13 mouse cellular contexts compared by ENCODE assay signal in genomic region chr1:171419905-171420304, GRCm38 (mm10). TPM values are rescaled to one million over a fixed set of nuclear protein-coding genes. Genes with fewer than 3 reads are reported as not detected.
DNase-seq lines count a peak whose midpoint lies in the region; ATAC-seq and TF ChIP-seq lines count a peak whose summit lies in the region.
"Had no signal": no experiment of that assay in that cellular context is flagged by ENCODE, and none has a peak within 500 bp of the region (broad histone marks: within the 10 kb centered on the region; RNA-seq: fewer than 3 reads in every experiment).

No protein-coding gene starts in this region.

- no peak overlapping the region for H3K27ac ChIP-seq in hindbrain, embryonic 11.5 days (ENCODE audit: low read depth, low read length)
- no peak overlapping the region for H3K27ac ChIP-seq in hindbrain, embryonic 10.5 days
- peak overlapping the region; percentile 44; the same call in 1 of the 2 replicates for H3K27ac ChIP-seq in embryonic facial prominence, embryonic 14.5 days (replicated peaks; ENCODE audit: low read depth, low read length)
- peak overlapping the region; percentile 63 for H3K27ac ChIP-seq in midbrain, embryonic 13.5 days
- no peak overlapping the region for H3K27ac ChIP-seq in liver, postnatal 0 days (ENCODE audit: low read depth)
- H3K27ac ChIP-seq: macrophage had no signal

- no peak overlapping the region for H3K4me2 ChIP-seq in hindbrain, embryonic 11.5 days (replicated peaks; ENCODE audit: low read depth, low read length)
- no peak overlapping the region for H3K4me2 ChIP-seq in embryonic facial prominence, embryonic 14.5 days (ENCODE audit: low read depth, low read length)
- H3K4me2 ChIP-seq in midbrain, embryonic 13.5 days (replicated peaks): no peak overlapping the region
- H3K4me2 ChIP-seq in liver, postnatal 0 days (ENCODE audit: low read depth, low read length): no peak overlapping the region; the same call in 1 of the 2 replicates
- H3K4me2 ChIP-seq: liver, embryonic 11.5 days had no signal

- no peak for TF ChIP-seq EP300 in liver, postnatal 0 days (IDR thresholded peaks at IDR 0.05; ENCODE audit: low read depth)

- H3K27me3 ChIP-seq in hindbrain, embryonic 11.5 days (ENCODE audit: control insufficient read depth, insufficient read depth, low read length): no peaks in the 10 kb centered on the region
- H3K27me3 ChIP-seq in hindbrain, embryonic 10.5 days (ENCODE audit: insufficient read depth, poor library complexity, severe bottlenecking): no peaks in the 10 kb centered on the region
- no peaks in the 10 kb centered on the region for H3K27me3 ChIP-seq in E14TG2a.4 (ENCODE audit: insufficient read depth, low read length)
- no peaks in the 10 kb centered on the region for H3K27me3 ChIP-seq in embryonic facial prominence, embryonic 14.5 days (replicated peaks; ENCODE audit: control insufficient read depth, insufficient read depth, low read length)
- no peaks in the 10 kb centered on the region for H3K27me3 ChIP-seq in midbrain, embryonic 13.5 days
- H3K27me3 ChIP-seq in liver, postnatal 0 days (ENCODE audit: insufficient read depth, low read length): no peaks in the 10 kb centered on the region

- no peak overlapping the region for H3K4me3 ChIP-seq in hindbrain, embryonic 11.5 days (ENCODE audit: low read depth, low read length)
- no peak overlapping the region for H3K4me3 ChIP-seq in hindbrain, embryonic 10.5 days
- H3K4me3 ChIP-seq in E14TG2a.4 (replicated peaks; ENCODE audit: low read length): peak overlapping the region; percentile 43
- no peak overlapping the region for H3K4me3 ChIP-seq in embryonic facial prominence, embryonic 14.5 days (ENCODE audit: low read depth, low read length)
- no peak overlapping the region for H3K4me3 ChIP-seq in midbrain, embryonic 13.5 days (replicated peaks)
- H3K4me3 ChIP-seq in liver, postnatal 0 days (ENCODE audit: low read depth, low read length): no peak overlapping the region

- H3K4me1 ChIP-seq in hindbrain, embryonic 11.5 days (replicated peaks; ENCODE audit: control insufficient read depth, insufficient read depth, low read length): no peaks in the 10 kb centered on the region
- H3K4me1 ChIP-seq in hindbrain, embryonic 10.5 days (replicated peaks): peaks cover 5% of the 10 kb centered on the region
- peaks cover 67% of the 10 kb centered on the region for H3K4me1 ChIP-seq in E14TG2a.4 (replicated peaks; ENCODE audit: low read depth, low read length)
- no peaks in the 10 kb centered on the region for H3K4me1 ChIP-seq in embryonic facial prominence, embryonic 14.5 days (ENCODE audit: control insufficient read depth, insufficient read depth, low read length)
- H3K4me1 ChIP-seq in midbrain, embryonic 13.5 days (replicated peaks): peaks cover 20% of the 10 kb centered on the region
- H3K4me1 ChIP-seq in liver, postnatal 0 days (ENCODE audit: insufficient read depth): 0 out of 2 replicates have a peak, but pooled peaks cover 2% of the 10 kb centered on the region

- no peak overlapping the region for H3K9ac ChIP-seq in hindbrain, embryonic 11.5 days (ENCODE audit: low read depth, low read length)
- H3K9ac ChIP-seq in embryonic facial prominence, embryonic 14.5 days (ENCODE audit: low read depth, low read length): no peak overlapping the region
- H3K9ac ChIP-seq in midbrain, embryonic 13.5 days (replicated peaks): no peak overlapping the region
- no peak overlapping the region for H3K9ac ChIP-seq in liver, postnatal 0 days (replicated peaks)

- peaks cover 7% of the 10 kb centered on the region; the same call in 1 of the 2 replicates for H3K36me3 ChIP-seq in hindbrain, embryonic 11.5 days (ENCODE audit: control insufficient read depth, insufficient read depth, low read length)
- peaks cover 65% of the 10 kb centered on the region for H3K36me3 ChIP-seq in hindbrain, embryonic 10.5 days
- peaks cover 66% of the 10 kb centered on the region for H3K36me3 ChIP-seq in E14TG2a.4 (ENCODE audit: insufficient read depth, low read length)
- H3K36me3 ChIP-seq in embryonic facial prominence, embryonic 14.5 days (ENCODE audit: control insufficient read depth, insufficient read depth, low read length): peaks cover 57% of the 10 kb centered on the region
- peaks cover 64% of the 10 kb centered on the region for H3K36me3 ChIP-seq in midbrain, embryonic 13.5 days
- peaks cover 36% of the 10 kb centered on the region for H3K36me3 ChIP-seq in liver, postnatal 0 days (replicated peaks; ENCODE audit: insufficient read depth, low read length)

- peak; percentile 34; the same call in 1 of the 2 replicates for ATAC-seq in hindbrain, embryonic 11.5 days (ENCODE audit: low FRiP score)
- ATAC-seq in embryonic facial prominence, embryonic 14.5 days (ENCODE audit: low read depth): no peak
- peak; percentile 55 for ATAC-seq in midbrain, embryonic 13.5 days
- ATAC-seq in liver, postnatal 0 days: no peak
- ATAC-seq: inflammation-experienced regulatory T-cells, adult 6 months had no signal

- 84% methylated on average over 5 of the region's 5 CpGs for WGBS in hindbrain, embryonic 11.5 days
- WGBS in hindbrain, embryonic 10.5 days: 79% methylated on average over 5 of the region's 5 CpGs
- WGBS in embryonic facial prominence, embryonic 14.5 days: 78% methylated on average over 5 of the region's 5 CpGs
- 63% methylated on average over 5 of the region's 5 CpGs for WGBS in midbrain, embryonic 13.5 days
- 78% methylated on average over 5 of the region's 5 CpGs for WGBS in liver, postnatal 0 days (ENCODE audit: insufficient replicate concordance)

- no peaks in the 10 kb centered on the region for H3K9me3 ChIP-seq in hindbrain, embryonic 11.5 days (ENCODE audit: control insufficient read depth, low read length)
- no peaks in the 10 kb centered on the region for H3K9me3 ChIP-seq in hindbrain, embryonic 10.5 days
- H3K9me3 ChIP-seq in E14TG2a.4 (ENCODE audit: low read length): no peaks in the 10 kb centered on the region
- no peaks in the 10 kb centered on the region for H3K9me3 ChIP-seq in embryonic facial prominence, embryonic 14.5 days (ENCODE audit: control insufficient read depth, low read length)
- no peaks in the 10 kb centered on the region for H3K9me3 ChIP-seq in midbrain, embryonic 13.5 days
- no peaks in the 10 kb centered on the region for H3K9me3 ChIP-seq in liver, postnatal 0 days (ENCODE audit: low read length)

- no peak for DNase-seq in hindbrain, embryonic 11.5 days (ENCODE audit: low spot score)
- DNase-seq in hindbrain, embryonic 10.5 days (ENCODE audit: low spot score): no peak
- DNase-seq in embryonic facial prominence, embryonic 14.5 days (ENCODE audit: low spot score): no peak
- DNase-seq in urinary bladder, postnatal 4 days (ENCODE audit: low spot score in 2 of 2): no peak
- no peak for DNase-seq in liver, postnatal 0 days
- DNase-seq: cerebellum, postnatal 14 days; heart, adult 18-20 months; left cerebral cortex, postnatal 4 days had no signal

- TF ChIP-seq CTCF in E14TG2a.4 (conservative IDR thresholded peaks at IDR 0.05; ENCODE audit: low read length): no peak
- no peak for TF ChIP-seq CTCF in liver, postnatal 0 days (IDR thresholded peaks at IDR 0.05; ENCODE audit: low read depth)

RNA-seq across cellular contexts. Expression of gene Tstd1, which starts 1.2 kb away (rescaled TPM):
- polyA plus RNA-seq in hindbrain, embryonic 11.5 days (2014; fragmentation: Nextera tagmentation; extraction: Ambion mirVana): 3.3 and 4.3 TPM in 2 replicates
- 9.7 and 10.1 TPM in 2 replicates for polyA plus RNA-seq in hindbrain, embryonic 10.5 days (2016; fragmentation: Nextera tagmentation; extraction: Ambion mirVana)
- polyA plus RNA-seq in embryonic facial prominence, embryonic 14.5 days (2014; fragmentation: Nextera tagmentation; extraction: Ambion mirVana): 2.0 and 3.6 TPM in 2 replicates
- 11.7 and 13.3 TPM in 2 replicates for polyA plus RNA-seq in midbrain, embryonic 13.5 days (2015; fragmentation: Nextera tagmentation; extraction: Ambion mirVana)
- 36.5 and 37.8 TPM in 2 replicates for polyA plus RNA-seq in liver, postnatal 0 days (2015; fragmentation: Nextera tagmentation; extraction: Ambion mirVana)
- polyA plus RNA-seq: macrophage had no signal

RNA-seq across cellular contexts. Expression of gene Usf1, which starts 8.8 kb away (rescaled TPM):
- 122 and 143 TPM in 2 replicates for polyA plus RNA-seq in hindbrain, embryonic 11.5 days (2014; fragmentation: Nextera tagmentation; extraction: Ambion mirVana)
- 143 and 159 TPM in 2 replicates for polyA plus RNA-seq in hindbrain, embryonic 10.5 days (2016; fragmentation: Nextera tagmentation; extraction: Ambion mirVana)
- polyA plus RNA-seq in embryonic facial prominence, embryonic 14.5 days (2014; fragmentation: Nextera tagmentation; extraction: Ambion mirVana): 68.9 and 84.9 TPM in 2 replicates
- polyA plus RNA-seq in midbrain, embryonic 13.5 days (2015; fragmentation: Nextera tagmentation; extraction: Ambion mirVana): 237 and 239 TPM in 2 replicates
- polyA plus RNA-seq in liver, postnatal 0 days (2015; fragmentation: Nextera tagmentation; extraction: Ambion mirVana): 22.6 and 25.4 TPM in 2 replicates

RNA-seq across cellular contexts. Expression of gene F11r, which starts 17.4 kb away (rescaled TPM):
- 16.9 and 20.1 TPM in 2 replicates for polyA plus RNA-seq in hindbrain, embryonic 11.5 days (2014; fragmentation: Nextera tagmentation; extraction: Ambion mirVana)
- polyA plus RNA-seq in hindbrain, embryonic 10.5 days (2016; fragmentation: Nextera tagmentation; extraction: Ambion mirVana): 22.2 and 28.7 TPM in 2 replicates
- polyA plus RNA-seq in embryonic facial prominence, embryonic 14.5 days (2014; fragmentation: Nextera tagmentation; extraction: Ambion mirVana): 27.0 and 29.5 TPM in 2 replicates
- polyA plus RNA-seq in midbrain, embryonic 13.5 days (2015; fragmentation: Nextera tagmentation; extraction: Ambion mirVana): 8.3 and 9.7 TPM in 2 replicates
- polyA plus RNA-seq in liver, postnatal 0 days (2015; fragmentation: Nextera tagmentation; extraction: Ambion mirVana): 57.9 and 61.7 TPM in 2 replicates

RNA-seq across cellular contexts. Expression of gene Arhgap30, which starts 31.2 kb away (rescaled TPM):
- 0.54 and 0.99 TPM in 2 replicates for polyA plus RNA-seq in hindbrain, embryonic 11.5 days (2014; fragmentation: Nextera tagmentation; extraction: Ambion mirVana)
- polyA plus RNA-seq in hindbrain, embryonic 10.5 days (2016; fragmentation: Nextera tagmentation; extraction: Ambion mirVana): 0.82 and 0.98 TPM in 2 replicates
- 1.9 and 2.0 TPM in 2 replicates for polyA plus RNA-seq in embryonic facial prominence, embryonic 14.5 days (2014; fragmentation: Nextera tagmentation; extraction: Ambion mirVana)
- 0.63 TPM in 2 replicates for polyA plus RNA-seq in midbrain, embryonic 13.5 days (2015; fragmentation: Nextera tagmentation; extraction: Ambion mirVana)
- 5.6 and 7.0 TPM in 2 replicates for polyA plus RNA-seq in liver, postnatal 0 days (2015; fragmentation: Nextera tagmentation; extraction: Ambion mirVana)

RNA-seq across cellular contexts. Expression of gene Nectin4, which starts 50.0 kb away (rescaled TPM):
- 0.66 and 0.96 TPM in 2 replicates for polyA plus RNA-seq in hindbrain, embryonic 11.5 days (2014; fragmentation: Nextera tagmentation; extraction: Ambion mirVana)
- 1.5 and 1.7 TPM in 2 replicates for polyA plus RNA-seq in hindbrain, embryonic 10.5 days (2016; fragmentation: Nextera tagmentation; extraction: Ambion mirVana)
- 7.7 and 10.7 TPM in 2 replicates for polyA plus RNA-seq in embryonic facial prominence, embryonic 14.5 days (2014; fragmentation: Nextera tagmentation; extraction: Ambion mirVana)
- polyA plus RNA-seq in midbrain, embryonic 13.5 days (2015; fragmentation: Nextera tagmentation; extraction: Ambion mirVana): 0.70 and 0.97 TPM in 2 replicates
- polyA plus RNA-seq in liver, postnatal 0 days (2015; fragmentation: Nextera tagmentation; extraction: Ambion mirVana): 0.15 and 0.22 TPM in 2 replicates

Comparison
In these comparisons a context has a peak if more than half of its experiments do, and no peak if none do; other contexts are left out.
1. ATAC-seq: peak in hindbrain, embryonic 11.5 days (single experiment) and midbrain, embryonic 13.5 days (single experiment); none in embryonic facial prominence, embryonic 14.5 days (single experiment) and liver, postnatal 0 days (single experiment).
2. H3K27ac ChIP-seq: peak in embryonic facial prominence, embryonic 14.5 days (single experiment) and midbrain, embryonic 13.5 days (single experiment); none in hindbrain, embryonic 11.5 days (single experiment), hindbrain, embryonic 10.5 days (single experiment) and liver, postnatal 0 days (single experiment).